Mouse (Mus musculus): ENCODE data around the gene 1700028K03Rik. TPM values are rescaled to one million over a fixed set of nuclear protein-coding genes. Genes with fewer than 3 reads are reported as not detected.

Gene 1700028K03Rik
- total RNA-seq (2021): 1 to 10 TPM in 1 of 2 experiments, under 1 TPM in 1; 0.62 to 2.1 TPM

DNA sequence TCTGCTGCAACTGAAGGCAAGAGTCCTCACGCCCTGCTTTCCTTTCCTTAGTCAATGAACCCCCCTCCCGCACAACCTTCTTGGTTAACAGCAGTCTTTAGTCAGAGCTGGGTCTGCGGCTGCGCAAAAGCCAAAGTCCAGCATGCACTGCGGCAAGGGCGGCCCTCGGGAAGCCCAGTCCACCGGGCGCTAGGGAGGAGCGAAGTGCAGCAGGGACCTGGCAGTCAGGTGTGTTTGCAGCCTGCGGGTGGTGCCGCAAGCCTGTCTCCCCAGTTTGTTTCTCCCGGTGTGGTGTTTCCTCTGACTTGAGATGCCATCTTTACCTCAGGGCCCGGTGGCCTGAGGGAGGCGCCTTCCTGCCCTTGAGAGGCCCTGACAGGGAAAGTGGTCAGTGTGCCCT is at the start of gene 1700028K03Rik:
Gene 1700028K03Rik (plus strand): TSS at position 129 of the 400 bp plus-strand sequence.
- no peak for DNase-seq (ENCODE audit: low spot score in 2 of 2)
- intact Hi-C loops (cut with DNase I): no loop called here

DNA sequence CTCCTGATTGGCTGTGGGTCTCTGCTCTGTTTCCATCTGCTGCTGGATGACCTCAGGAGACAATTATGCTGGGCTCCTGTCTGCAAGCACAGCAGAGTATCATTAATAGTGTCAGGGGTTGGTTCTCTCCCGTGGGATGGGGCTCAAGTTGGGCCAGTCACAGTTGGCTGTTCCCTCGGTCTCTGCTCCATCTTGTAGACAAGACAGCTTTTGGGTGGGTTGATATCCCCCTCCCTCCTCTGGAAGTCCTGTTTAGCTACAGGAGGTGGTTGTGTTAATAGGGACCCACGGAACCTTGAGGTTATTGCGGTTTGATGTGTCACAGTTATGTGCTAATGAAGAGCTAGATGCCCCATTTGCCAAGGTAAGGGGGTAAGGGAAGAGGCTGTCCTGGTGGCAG is 45.5 kb upstream of the 1700028K03Rik start:
- intact Hi-C loops (cut with DNase I): no loop called here

GRCm38 (mm10) chr5:107491036-107491435 is 43.5 kb upstream of the 1700028K03Rik start:
- DNase-seq (ENCODE audit: low spot score in 2 of 2): no peak
- intact Hi-C loops (cut with DNase I): no loop called here

More for the DNA sequence above, 45.5 kb upstream of the 1700028K03Rik start:
- DNase-seq (ENCODE audit: low spot score in 2 of 2): no peak

DNA sequence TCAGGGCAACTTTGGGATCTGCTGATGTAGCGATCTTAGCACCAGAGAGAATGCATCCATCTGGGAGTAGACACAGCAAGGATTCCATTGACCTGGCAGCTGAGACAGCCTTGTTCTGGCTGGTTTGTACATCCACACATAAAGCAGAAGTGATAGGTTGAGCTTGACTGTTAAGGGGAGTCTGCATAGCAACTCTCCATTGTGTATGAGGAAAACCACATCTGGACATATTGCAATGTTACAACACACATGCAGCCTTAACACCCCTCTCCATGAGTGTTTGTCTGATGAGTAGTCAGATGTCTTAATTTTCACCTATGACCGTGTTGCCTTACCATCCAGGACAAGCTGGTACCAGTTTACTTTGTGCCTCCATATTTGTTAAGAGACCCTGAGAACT is 42.0 kb upstream of the 1700028K03Rik start:
- DNase-seq (ENCODE audit: low spot score in 2 of 2): no peak
- intact Hi-C loops (cut with DNase I): no loop called here

GRCm38 (mm10) chr5:107494759-107495158 is 39.8 kb upstream of the 1700028K03Rik start:
- intact Hi-C loops (cut with DNase I): loop anchor here (5.0 kb wide), 1 partner anchor 57 kb away; the partner anchor contains the start of gene Btbd8
- DNase-seq (ENCODE audit: low spot score in 2 of 2): no peak

- intact Hi-C loops (cut with DNase I): loop anchor here (5.0 kb wide), 1 partner anchor 59 kb away; the partner anchor contains the start of gene Btbd8
- DNase-seq (ENCODE audit: low spot score in 2 of 2): no peak
Measured at GRCm38 (mm10) chr5:107496047-107496446, 38.5 kb upstream of the 1700028K03Rik start.

DNA sequence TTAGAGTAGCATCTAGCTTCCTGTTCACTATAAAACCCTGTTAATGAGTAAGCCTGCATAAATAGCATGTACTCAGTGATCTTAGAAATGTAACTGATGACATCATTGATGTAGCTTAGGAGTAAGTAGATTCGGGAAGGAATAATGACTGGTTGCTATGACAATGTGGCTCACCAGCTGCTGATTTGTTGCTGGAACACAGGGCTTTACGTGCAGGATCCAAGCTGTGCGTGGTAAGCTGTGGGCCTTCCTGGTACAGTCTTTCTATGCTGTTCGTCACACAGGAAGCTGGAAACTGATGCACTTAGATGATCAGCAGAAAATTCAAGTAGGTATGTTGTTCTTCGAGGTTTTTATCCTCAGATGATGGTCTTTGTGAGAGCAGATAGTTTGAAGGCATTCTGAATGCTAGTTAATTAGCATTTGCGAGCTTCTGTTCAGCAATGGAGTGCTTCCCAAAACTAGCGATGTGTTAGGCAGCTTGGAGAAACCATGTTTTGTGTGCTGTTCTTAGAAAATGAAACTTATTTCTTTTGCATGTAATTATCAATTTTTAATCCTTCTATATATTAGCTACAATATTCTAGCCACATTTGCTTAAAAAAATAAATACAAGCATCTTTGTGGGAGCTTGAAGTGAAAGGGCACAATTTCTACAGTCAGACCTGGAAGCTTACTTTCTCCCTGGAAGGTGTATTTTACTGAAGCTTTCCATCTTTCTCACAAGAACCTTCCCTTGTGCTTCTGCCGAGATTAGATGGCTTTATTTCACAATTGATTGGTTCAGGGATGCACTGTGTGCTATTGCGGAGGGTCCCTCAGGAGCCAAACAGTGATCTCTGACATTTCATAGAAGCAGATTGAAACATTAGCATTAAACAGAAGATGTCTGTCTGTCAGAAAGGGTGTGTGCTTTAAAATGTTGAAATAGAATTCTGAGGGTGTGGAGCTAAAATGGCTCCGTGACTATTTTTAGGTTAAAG is 36.7 kb upstream of the 1700028K03Rik start:
- DNase-seq (ENCODE audit: low spot score in 2 of 2): peak; percentile 64 to 71
- intact Hi-C loops (cut with DNase I): loop anchor here (2.0 to 5.0 kb wide), 2 partner anchors 61 to 93 kb away; partner anchors contain the start of gene Btbd8

GRCm38 (mm10) chr5:107498806-107499310 is 35.7 kb upstream of the 1700028K03Rik start:
- intact Hi-C loops (cut with DNase I): loop anchor here (2.0 to 5.0 kb wide), 2 partner anchors 62 to 94 kb away; partner anchors contain the start of gene Btbd8
- DNase-seq (ENCODE audit: low spot score in 2 of 2): no peak

DNA sequence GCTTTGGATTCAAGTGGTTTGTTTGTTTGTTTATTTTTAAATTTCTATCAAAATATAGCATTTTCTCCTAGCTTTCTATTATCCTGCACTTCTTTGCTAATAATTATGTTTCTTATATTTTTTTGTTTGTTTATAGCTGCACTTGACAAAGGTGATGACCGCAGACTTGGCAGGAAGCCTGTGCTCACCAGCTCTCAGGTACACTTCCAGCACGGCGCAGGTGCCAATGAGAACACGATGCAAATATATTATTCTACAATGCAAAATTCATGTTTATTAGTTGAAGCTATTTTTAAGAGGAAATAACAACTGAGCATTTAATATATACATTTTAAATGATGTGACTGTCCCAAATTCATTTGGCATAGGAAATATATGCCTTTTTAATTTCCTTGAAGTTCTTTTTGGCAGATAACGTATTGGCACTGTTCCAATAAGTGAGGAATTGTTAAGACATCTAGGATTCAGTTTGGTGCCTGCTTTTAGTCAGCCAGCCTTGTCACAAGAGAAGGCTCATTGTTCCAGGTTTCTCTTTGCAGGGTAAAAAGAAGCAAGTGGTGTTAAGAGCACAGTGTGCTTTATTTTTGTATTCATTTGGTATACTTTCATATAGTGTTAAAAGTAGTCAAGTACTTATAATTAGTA is 34.5 kb upstream of the 1700028K03Rik start:
- intact Hi-C loops (cut with DNase I): loop anchor here (2.0 to 5.0 kb wide), 2 partner anchors 63 to 95 kb away; partner anchors contain the start of gene Btbd8
- no peak for DNase-seq (ENCODE audit: low spot score in 2 of 2)

GRCm38 (mm10) chr5:107500741-107501140 is 33.8 kb upstream of the 1700028K03Rik start:
- intact Hi-C loops (cut with DNase I): no loop called here
- no peak for DNase-seq (ENCODE audit: low spot score in 2 of 2)

- intact Hi-C loops (cut with DNase I): no loop called here
- no peak for DNase-seq (ENCODE audit: low spot score in 2 of 2)
Measured at GRCm38 (mm10) chr5:107507321-107507720, 27.2 kb upstream of the 1700028K03Rik start, which contains the start of gene Gm42669. Gene Gm42669 (plus strand): TSS chr5:107507621.

DNA sequence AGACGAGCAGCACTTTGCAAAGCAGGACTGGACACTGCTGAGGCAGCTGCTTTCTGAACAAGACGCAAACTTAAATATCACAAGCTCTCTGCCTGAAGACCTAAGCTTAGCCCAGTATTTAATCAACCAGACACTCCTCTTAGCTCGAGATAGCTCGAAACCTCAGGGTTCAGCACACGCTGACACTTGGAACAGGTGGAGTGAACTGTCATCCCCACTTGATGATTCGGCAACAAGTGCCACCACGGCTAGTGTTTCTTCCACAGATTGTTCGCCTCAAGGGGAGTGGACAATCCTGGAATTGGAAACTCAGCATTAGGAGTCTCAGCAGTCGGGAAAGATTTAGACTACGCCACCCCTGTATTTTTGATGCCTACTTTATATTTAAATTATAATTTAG is 24.0 kb upstream of the 1700028K03Rik start:
- intact Hi-C loops (cut with DNase I): no loop called here
- DNase-seq (ENCODE audit: low spot score in 2 of 2): no peak

DNA sequence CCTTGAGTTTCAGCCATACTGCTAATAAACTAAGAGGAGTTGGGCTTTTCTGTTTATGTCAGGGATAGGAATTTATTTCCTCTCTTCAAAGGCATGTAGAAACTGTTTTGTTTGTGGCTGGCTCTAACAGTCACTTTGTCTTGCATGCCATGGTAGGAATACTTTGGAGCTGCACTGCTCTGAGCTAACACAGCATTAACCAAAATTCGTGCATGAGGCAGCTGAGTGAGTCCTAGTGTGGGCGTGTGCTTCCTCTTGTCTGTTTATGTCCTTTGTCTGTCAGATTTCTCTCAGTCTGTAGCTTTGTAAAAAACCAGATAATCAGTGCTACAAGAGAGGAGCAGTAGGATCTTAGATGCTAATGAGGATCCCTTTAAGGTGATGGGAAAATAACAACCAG is 23.2 kb upstream of the 1700028K03Rik start:
- intact Hi-C loops (cut with DNase I): no loop called here
- no peak for DNase-seq (ENCODE audit: low spot score in 2 of 2)

DNA sequence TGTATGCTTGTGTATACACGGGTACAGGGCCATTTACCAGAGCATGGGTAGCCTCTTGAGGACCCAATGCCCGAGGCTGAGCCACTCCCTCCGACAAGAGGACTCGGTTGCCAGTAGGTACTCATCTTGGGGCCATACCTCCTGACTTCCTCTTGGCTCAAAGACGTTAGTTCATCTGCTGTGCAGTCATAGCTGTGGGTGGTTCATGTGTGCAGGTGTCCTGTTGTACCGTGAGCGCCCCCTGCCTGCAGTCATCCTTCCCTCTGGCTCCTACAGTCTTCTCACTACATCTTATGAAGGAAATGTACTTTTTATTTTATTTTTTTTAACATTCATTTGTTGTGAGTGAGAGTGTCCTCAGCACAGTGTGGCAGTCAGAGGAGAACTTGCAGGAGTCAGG is 20.9 kb upstream of the 1700028K03Rik start:
- intact Hi-C loops (cut with DNase I): no loop called here

DNA sequence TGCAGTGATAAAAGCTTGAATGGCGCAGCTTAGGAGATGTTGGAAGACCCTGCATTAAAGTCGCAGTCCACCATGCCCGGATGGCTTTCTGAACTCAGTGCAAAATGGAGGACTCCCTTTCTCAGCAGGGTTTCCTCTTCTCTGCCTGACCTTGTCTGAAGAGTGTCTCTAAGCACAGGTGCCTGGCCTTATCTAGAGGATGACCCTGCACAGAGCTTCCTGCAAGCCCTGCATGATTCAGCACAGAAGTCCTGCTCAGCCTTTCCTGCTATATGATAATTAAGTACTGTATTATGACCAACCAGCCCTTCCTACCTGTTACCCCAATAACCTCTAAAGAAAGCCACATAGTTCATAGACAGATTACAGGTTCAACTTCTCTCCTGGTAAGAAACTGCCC is 19.1 kb upstream of the 1700028K03Rik start:
- no peak for DNase-seq (ENCODE audit: low spot score in 2 of 2)
- intact Hi-C loops (cut with DNase I): no loop called here

More for the DNA sequence above, 20.9 kb upstream of the 1700028K03Rik start:
- no peak for DNase-seq (ENCODE audit: low spot score in 2 of 2)

- no peak for DNase-seq (ENCODE audit: low spot score in 2 of 2)
- intact Hi-C loops (cut with DNase I): no loop called here
Measured at GRCm38 (mm10) chr5:107516087-107516486, 18.4 kb upstream of the 1700028K03Rik start.

DNA sequence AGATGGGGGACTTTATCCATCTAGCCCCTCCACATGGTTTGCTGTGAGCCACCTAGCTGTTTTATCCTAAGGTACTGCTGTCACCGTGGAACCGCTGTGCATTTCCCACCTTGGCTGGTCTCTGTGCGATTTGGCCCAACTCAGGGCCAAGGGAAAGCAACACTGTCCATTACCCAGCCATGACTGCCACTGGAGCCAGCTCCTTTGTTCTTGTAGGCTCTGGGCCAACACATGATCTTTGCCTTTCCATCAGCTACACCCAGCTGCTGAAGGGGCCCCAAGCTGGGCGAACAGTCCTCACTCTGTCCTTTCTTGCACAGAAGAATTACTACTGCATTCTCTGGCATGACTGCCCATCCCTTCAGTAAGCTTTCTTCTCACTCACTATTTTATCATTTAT is 15.9 kb upstream of the 1700028K03Rik start:
- intact Hi-C loops (cut with DNase I): no loop called here
- DNase-seq (ENCODE audit: low spot score in 2 of 2): no peak

- intact Hi-C loops (cut with DNase I): no loop called here
- DNase-seq (ENCODE audit: low spot score in 2 of 2): no peak
Measured at GRCm38 (mm10) chr5:107521386-107521785, 13.1 kb upstream of the 1700028K03Rik start.

GRCm38 (mm10) chr5:107521897-107522296 is 12.6 kb upstream of the 1700028K03Rik start:
- intact Hi-C loops (cut with DNase I): no loop called here
- peak in 1 of 2 experiments; percentile 60 for DNase-seq (ENCODE audit: low spot score in 2 of 2)

GRCm38 (mm10) chr5:107524281-107524680 is 10.2 kb upstream of the 1700028K03Rik start:
- intact Hi-C loops (cut with DNase I): no loop called here
- DNase-seq (ENCODE audit: low spot score in 2 of 2): peak; percentile 57 to 60
